9 mouse cellular contexts compared by ENCODE assay signal in the genomic region with DNA sequence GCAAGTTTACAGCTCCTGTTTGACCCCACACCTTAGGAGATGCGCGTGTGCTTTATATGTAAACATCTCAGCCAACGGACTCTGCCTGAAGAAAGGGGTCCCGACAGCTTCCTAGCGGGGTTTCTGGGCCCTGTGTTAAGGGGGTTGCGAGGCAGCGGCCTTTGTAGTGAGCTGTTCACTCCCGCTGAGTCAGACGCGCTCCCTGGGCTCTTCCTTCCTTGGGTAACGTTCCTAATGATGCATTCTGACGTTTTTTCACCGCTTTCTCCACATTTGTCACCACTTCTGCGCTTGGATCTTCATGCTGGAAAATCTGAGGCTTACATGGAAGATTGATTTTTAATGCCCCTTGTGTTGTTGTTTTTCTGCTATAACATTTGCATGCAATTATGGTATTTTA. TPM values are rescaled to one million over a fixed set of nuclear protein-coding genes. Genes with fewer than 3 reads are reported as not detected.
DNase-seq lines count a peak whose midpoint lies in the region; ATAC-seq lines count a peak whose summit lies in the region.
"Had no signal": no experiment of that assay in that cellular context is flagged by ENCODE, and none has a peak within 500 bp of the region (broad histone marks: within the 10 kb centered on the region; RNA-seq: fewer than 3 reads in every experiment).

No protein-coding gene starts in this region.

- H3K4me3 ChIP-seq in kidney, embryonic 16.5 days (ENCODE audit: low read length): no peak overlapping the region
- H3K4me3 ChIP-seq in forebrain, embryonic 14.5 days (ENCODE audit: low read depth, low read length): no peak overlapping the region
- H3K4me3 ChIP-seq in limb, embryonic 13.5 days: no peak overlapping the region

- peak overlapping the region; percentile 43 for H3K4me2 ChIP-seq in kidney, embryonic 16.5 days (replicated peaks; ENCODE audit: low read depth, low read length)
- H3K4me2 ChIP-seq in forebrain, embryonic 14.5 days (ENCODE audit: low read length): peak overlapping the region; percentile 29; the same call in 1 of the 2 replicates
- peak overlapping the region; percentile 41 for H3K4me2 ChIP-seq in limb, embryonic 13.5 days (replicated peaks)

- H3K9me3 ChIP-seq in kidney, embryonic 16.5 days (ENCODE audit: low read length): no peaks in the 10 kb centered on the region
- no peaks in the 10 kb centered on the region for H3K9me3 ChIP-seq in forebrain, embryonic 14.5 days (replicated peaks; ENCODE audit: control insufficient read depth, low read length)
- no peaks in the 10 kb centered on the region for H3K9me3 ChIP-seq in limb, embryonic 13.5 days
- H3K9me3 ChIP-seq: G1E had no signal

- no peak overlapping the region for H3K9ac ChIP-seq in kidney, embryonic 16.5 days (replicated peaks; ENCODE audit: low read length)
- peak overlapping the region; percentile 17; the same call in 1 of the 2 replicates for H3K9ac ChIP-seq in forebrain, embryonic 14.5 days (ENCODE audit: low read length)
- H3K9ac ChIP-seq in limb, embryonic 13.5 days: 0 out of 2 replicates have a peak overlapping the region, but pooled peaks have one; percentile 43

- peaks cover 3% of the 10 kb centered on the region; the same call in 1 of the 2 replicates for H3K4me1 ChIP-seq in kidney, embryonic 16.5 days (ENCODE audit: insufficient read depth, low read length)
- H3K4me1 ChIP-seq in forebrain, embryonic 14.5 days (ENCODE audit: control insufficient read depth, insufficient read depth, low read length): peaks cover 5% of the 10 kb centered on the region; the same call in 1 of the 2 replicates
- peaks cover 6% of the 10 kb centered on the region for H3K4me1 ChIP-seq in limb, embryonic 13.5 days

- DNase-seq in kidney, postnatal 36 days: no peak
- DNase-seq in forebrain, embryonic 14.5 days (ENCODE audit: low spot score): peak; percentile 29
- DNase-seq in retina, postnatal 1 day: peak; percentile 48
- DNase-seq in layer of hippocampus, adult 9-10 months (ENCODE audit: low spot score): no peak
- no peak for DNase-seq in layer of hippocampus, postnatal 36 days
- DNase-seq: cerebellum, adult 11 months had no signal

- H3K27ac ChIP-seq in kidney, embryonic 16.5 days (ENCODE audit: low read length): no peak overlapping the region
- H3K27ac ChIP-seq in forebrain, embryonic 14.5 days (ENCODE audit: low read depth, low read length): no peak overlapping the region
- no peak overlapping the region for H3K27ac ChIP-seq in limb, embryonic 13.5 days

- peaks cover 7% of the 10 kb centered on the region; the same call in 1 of the 2 replicates for H3K36me3 ChIP-seq in kidney, embryonic 16.5 days (ENCODE audit: insufficient read depth, low read length)
- peaks cover 3% of the 10 kb centered on the region; the same call in 1 of the 2 replicates for H3K36me3 ChIP-seq in forebrain, embryonic 14.5 days (ENCODE audit: control insufficient read depth, insufficient read depth, low read length)
- H3K36me3 ChIP-seq in limb, embryonic 13.5 days: peaks cover 20% of the 10 kb centered on the region

- WGBS in kidney, embryonic 16.5 days: 9% methylated on average over 14 of the region's 14 CpGs
- 1% methylated on average over 14 of the region's 14 CpGs for WGBS in forebrain, embryonic 14.5 days
- WGBS in limb, embryonic 13.5 days: 6% methylated on average over 14 of the region's 14 CpGs

- H3K27me3 ChIP-seq in kidney, embryonic 16.5 days (ENCODE audit: insufficient read depth, low read length): no peaks in the 10 kb centered on the region
- H3K27me3 ChIP-seq in forebrain, embryonic 14.5 days (replicated peaks; ENCODE audit: control insufficient read depth, insufficient read depth, low read length): no peaks in the 10 kb centered on the region
- H3K27me3 ChIP-seq in limb, embryonic 13.5 days: peaks cover 17% of the 10 kb centered on the region

- no peak for ATAC-seq in kidney, embryonic 16.5 days (ENCODE audit: low FRiP score, low TSS enrichment)
- ATAC-seq in forebrain, embryonic 14.5 days: no peak
- no peak for ATAC-seq in limb, embryonic 13.5 days (ENCODE audit: low FRiP score, low read depth)

RNA-seq across cellular contexts. Expression of a gene that starts 12.7 kb away (rescaled TPM):
- 4.6 and 5.1 TPM in 2 replicates for polyA plus RNA-seq in kidney, embryonic 16.5 days (2015; fragmentation: Nextera tagmentation; extraction: Ambion mirVana)
- 0.27 and 0.40 TPM in 2 replicates for polyA plus RNA-seq in forebrain, embryonic 14.5 days (2014; fragmentation: Nextera tagmentation; extraction: Ambion mirVana)
- polyA plus RNA-seq in limb, embryonic 13.5 days (2015; fragmentation: Nextera tagmentation; extraction: Ambion mirVana): 10.9 and 12.5 TPM in 2 replicates
- total RNA-seq in layer of hippocampus, postnatal 36 days (2021): 1 to 10 TPM; 1.2 to 2.3 TPM

RNA-seq across cellular contexts. Expression of a gene that starts 54.1 kb away (rescaled TPM):
- polyA plus RNA-seq in kidney, embryonic 16.5 days (2015; fragmentation: Nextera tagmentation; extraction: Ambion mirVana): 36.5 and 39.7 TPM in 2 replicates
- 23.9 and 25.0 TPM in 2 replicates for polyA plus RNA-seq in forebrain, embryonic 14.5 days (2014; fragmentation: Nextera tagmentation; extraction: Ambion mirVana)
- polyA plus RNA-seq in limb, embryonic 13.5 days (2015; fragmentation: Nextera tagmentation; extraction: Ambion mirVana): 32.7 and 35.6 TPM in 2 replicates
- total RNA-seq in layer of hippocampus, postnatal 36 days (2021): 10 to 100 TPM; 11.0 to 12.5 TPM

Comparison
In these comparisons a context has a peak if more than half of its experiments do, and no peak if none do; other contexts are left out.
1. DNase-seq: peak in forebrain, embryonic 14.5 days (single experiment) and retina, postnatal 1 day (single experiment); none in kidney, postnatal 36 days (0 of 2), layer of hippocampus, adult 9-10 months (single experiment) and layer of hippocampus, postnatal 36 days (0 of 2).
2. Peak in every context shown above with its lines, with median percentiles within 50 percentile points of each other: H3K4me2 ChIP-seq.